Mouse (Mus musculus) skeletal muscle tissue, adult 2 months (tissue): ENCODE data around the gene Sox6.

Source experiments
- DNase-seq: peaks from one replicate; pipeline ENCODE4 v3.0.0-alpha.2; 2012; ENCODE audit warnings: low read depth, low spot score

Sox6 gene

DNA sequence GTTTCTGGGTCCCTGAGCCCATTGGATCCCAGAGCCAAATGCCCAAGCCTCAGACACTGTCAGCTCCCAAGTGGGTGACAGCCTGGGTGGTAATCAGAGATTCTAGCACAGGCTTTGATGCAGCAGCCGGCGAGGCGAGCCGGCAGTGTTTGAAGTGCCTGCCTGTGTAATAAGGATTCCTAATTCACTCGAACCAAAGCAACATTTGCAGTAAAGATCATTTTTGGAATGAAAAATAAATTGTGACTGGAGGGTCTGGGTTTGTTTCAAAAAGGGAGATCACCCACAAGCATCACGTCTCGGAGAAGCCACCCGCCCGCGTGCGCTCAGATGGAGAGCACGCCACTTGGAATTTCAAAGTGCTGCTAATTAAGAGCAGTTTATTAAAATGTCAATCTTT, 617.6 kb downstream of the Sox6 start:
- no peak for DNase-seq
